Mouse (Mus musculus) thymus, adult 2 months (tissue): ENCODE data around the gene Trim12c.
"Not testable (repeated sequence)": the region's sequence is repeated elsewhere in the genome, so short reads cannot be mapped to it uniquely, and the experiment has no call there.

Source experiments
- CTCF ChIP-seq: fragments of 200-500 bp; IDR thresholded peaks from 2 replicates; pipeline ENCODE4 v1.5.1; 2012; ENCODE audit warnings: mild to moderate bottlenecking, control low read depth, low read length, moderate library complexity, borderline replicate concordance; ENCODE audit not compliant: control insufficient read depth, poor library complexity, insufficient read depth; ENCODE audit errors: extremely low read depth
- POLR2A ChIP-seq: fragments of 200-500 bp; IDR thresholded peaks from 2 replicates; pipeline ENCODE4 v1.6.1; 2012; ENCODE audit warnings: mild to moderate bottlenecking, low read length, control low read depth, moderate library complexity; ENCODE audit not compliant: control insufficient read depth, poor library complexity, insufficient read depth; ENCODE audit errors: extremely low read depth

DNA sequence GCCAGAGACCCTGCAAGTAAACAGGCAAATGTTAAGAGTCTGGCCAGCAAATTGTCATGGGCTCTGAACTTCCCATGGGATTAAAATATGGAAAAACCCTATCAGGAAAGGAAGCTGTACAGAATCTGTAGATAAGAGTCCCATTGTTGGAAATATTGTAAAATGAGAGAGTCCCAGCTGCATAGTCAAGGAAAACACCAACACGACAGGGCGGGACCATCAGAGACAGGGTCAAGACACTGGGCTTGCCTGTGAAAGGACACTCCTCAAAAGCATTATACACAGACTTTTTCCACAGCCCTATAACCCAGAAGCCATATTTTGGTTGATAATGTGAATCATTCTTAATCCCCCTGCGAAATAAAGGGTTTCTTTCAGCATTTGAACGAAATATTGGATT is 12.4 kb downstream of the Trim12c start:
- TF ChIP-seq POLR2A, CTCF: not testable (repeated sequence)
